Comparison of ENCODE assay signal across 22 mouse cellular contexts in genomic region chr3:80610414-80610813, GRCm38 (mm10).
DNase-seq lines count a peak whose midpoint lies in the region; ATAC-seq lines count a peak whose summit lies in the region.
"Had no signal": no experiment of that assay in that cellular context is flagged by ENCODE, and none has a peak within 500 bp of the region (broad histone marks: within the 10 kb centered on the region; RNA-seq: fewer than 3 reads in every experiment).

No protein-coding gene starts in this region.

- ATAC-seq in frontal cortex, adult (ENCODE audit: low TSS enrichment), result peak; percentile 76; the same call in 1 of the 2 replicates
- ATAC-seq: forebrain, embryonic 15.5 days; hindbrain, postnatal 0 days; Patski had no signal

- no peak for DNase-seq in frontal cortex, postnatal 10 days (ENCODE audit: low spot score in 2 of 2)
- peak; percentile 7 for DNase-seq in layer of hippocampus, adult 9-11 months
- DNase-seq in layer of hippocampus, postnatal 14 days (ENCODE audit: low spot score in 2 of 2), result no peak
- peak; percentile 5 for DNase-seq in right cerebral cortex, adult 18-20 months
- DNase-seq in right cerebral cortex, postnatal 4 days, result no peak
- no peak for DNase-seq in Muller cell, postnatal 12 days (ENCODE audit: inconsistent ontology term)
- DNase-seq: adrenal gland, postnatal 10 days; adrenal gland, postnatal 36 days; cerebellum, adult 11-12 months; cerebellum, adult 8-10 months; cerebellum, postnatal 10 days; cerebellum, postnatal 36 days; embryo, embryonic 11 days; gastrocnemius, postnatal 10 days; gastrocnemius, postnatal 36 days; heart, adult 2 months; heart, postnatal 14 days; heart, postnatal 4 days had no signal

Comparison
In these comparisons a context has a peak if more than half of its experiments do, and no peak if none do; other contexts are left out.
1. DNase-seq: peak in layer of hippocampus, adult 9-11 months (single experiment) and right cerebral cortex, adult 18-20 months (single experiment); none in frontal cortex, postnatal 10 days (0 of 2), layer of hippocampus, postnatal 14 days (0 of 2), right cerebral cortex, postnatal 4 days (single experiment) and Muller cell, postnatal 12 days (single experiment).